Mouse (Mus musculus) myocyte (in vitro differentiated cells): ENCODE results near the gene Slco1a5.

ENCODE experiments used
- E2F4 ChIP-seq: IDR thresholded peaks from one replicate; pipeline ENCODE4 v1.6.1; 2011; ENCODE audit warnings: mild to moderate bottlenecking, control low read depth, moderate library complexity; ENCODE audit not compliant: insufficient read depth
- POLR2A ChIP-seq: IDR thresholded peaks from one replicate; pipeline ENCODE4 v1.6.1; 2011; ENCODE audit warnings: low read depth, mild to moderate bottlenecking, control low read depth, moderate library complexity; ENCODE audit not compliant: insufficient read length

GRCm38 (mm10) chr6:142347431-142348385 lies 24.9 kb upstream of the Slco1a5 start:
- TF ChIP-seq POLR2A (no peak), E2F4 (no peak)
